ENCODE assay signal across 21 mouse cellular contexts in the genomic region with DNA sequence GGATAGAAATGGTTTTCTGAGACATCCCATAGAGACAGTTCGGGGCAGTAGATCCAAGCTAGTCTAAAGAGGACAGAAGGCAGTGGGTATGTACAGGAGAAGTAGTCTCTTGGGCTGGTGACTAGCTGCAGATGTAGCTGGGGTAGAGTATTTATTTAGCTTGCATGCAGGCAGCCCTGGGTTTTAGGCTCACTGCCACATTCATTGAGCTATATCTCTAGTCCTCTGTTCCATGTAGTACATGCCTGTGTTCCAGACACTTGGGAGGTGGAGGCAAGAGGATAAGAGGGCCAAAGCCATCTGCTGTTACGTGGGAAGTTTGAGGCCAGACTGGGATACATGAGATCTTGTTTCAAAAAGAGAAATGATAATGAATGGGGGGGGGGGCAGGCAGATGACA. TPM values are rescaled to one million over a fixed set of nuclear protein-coding genes. Genes with fewer than 3 reads are reported as not detected.
"Had no signal": no experiment of that assay in that cellular context is flagged by ENCODE, and none has a peak within 500 bp of the region (broad histone marks: within the 10 kb centered on the region; RNA-seq: fewer than 3 reads in every experiment).

No protein-coding gene starts in this region.

- H3K9me3 ChIP-seq: midbrain, embryonic 10.5 days; midbrain, embryonic 12.5 days; neural tube, embryonic 13.5 days; neural tube, embryonic 15.5 days had no signal

- ATAC-seq: midbrain, embryonic 16.5 days had no signal

- H3K4me2 ChIP-seq: lung, embryonic 14.5 days; midbrain, embryonic 12.5 days; neural tube, embryonic 13.5 days; neural tube, embryonic 15.5 days had no signal

- H3K9ac ChIP-seq: lung, embryonic 14.5 days; midbrain, embryonic 12.5 days; neural tube, embryonic 13.5 days; neural tube, embryonic 15.5 days had no signal

- DNase-seq: lung, adult 18-20 months; lung, embryonic 14.5 days; lung, postnatal 10 days; lung, postnatal 4 days; midbrain, embryonic 14.5 days; retina, postnatal 1 day; right cerebral cortex, adult 18-20 months; right cerebral cortex, postnatal 25 days; right cerebral cortex, postnatal 4 days; spleen, adult 18-20 months; thymus, adult 2 months; thymus, postnatal 25 days; thymus, postnatal 4 days had no signal

- H3K4me3 ChIP-seq: midbrain, embryonic 10.5 days; midbrain, embryonic 12.5 days; myocyte; neural tube, embryonic 13.5 days; neural tube, embryonic 15.5 days had no signal

- H3K27ac ChIP-seq: midbrain, embryonic 10.5 days; midbrain, embryonic 12.5 days; neural tube, embryonic 13.5 days; neural tube, embryonic 15.5 days had no signal

- H3K36me3 ChIP-seq: midbrain, embryonic 10.5 days; midbrain, embryonic 12.5 days; neural tube, embryonic 13.5 days; neural tube, embryonic 15.5 days had no signal

RNA-seq across cellular contexts. Expression of gene Dclk3, which starts 3.5 kb away (rescaled TPM):
- total RNA-seq: megakaryocyte, adult 5-6 weeks; megakaryocyte-erythroid progenitor cell, adult 5-6 weeks had no signal
- polyA plus RNA-seq: lung, embryonic 14.5 days; myocyte had no signal
